Mouse (Mus musculus) ES-E14 (cell line): ENCODE results near the gene Fbh1. TPM values are rescaled to one million over a fixed set of nuclear protein-coding genes. Genes with fewer than 3 reads are reported as not detected.

Source experiments
- DNase-seq: peaks from one replicate; pipeline ENCODE4 v3.0.0-alpha.2; 2013; ENCODE audit warnings: low read depth, low spot score
- H3K27ac ChIP-seq: 2 replicates; pipeline ENCODE4 v1.5.1; 2012; ENCODE audit warnings: low read depth, mild to moderate bottlenecking, low read length, moderate library complexity, mixed read lengths; ENCODE audit not compliant: poor library complexity, insufficient read depth, severe bottlenecking
- H3K36me3 ChIP-seq: 2 replicates; pipeline ENCODE4 v1.6.1; 2012; ENCODE audit warnings: mild to moderate bottlenecking, low read length, moderate library complexity, mixed read lengths; ENCODE audit not compliant: control insufficient read depth, poor library complexity, insufficient read depth, severe bottlenecking
- H3K4me1 ChIP-seq, 2 experiments: fragments of 150-350 bp in 1 of 2; sonication (generic) in 1 of 2; 2 replicates each; pipeline ENCODE4 v1.6.1; 2012; ENCODE audit warnings: low read length in 2 of 2, mild to moderate bottlenecking in 1 of 2, mixed read lengths in 1 of 2; ENCODE audit not compliant: control insufficient read depth in 2 of 2, insufficient read depth in 2 of 2, poor library complexity in 1 of 2
- H3K4me3 ChIP-seq, 2 experiments: fragments of 150-350 bp in 1 of 2; sonication (generic) in 1 of 2; 2 replicates each; pipeline ENCODE4 v1.5.1; 2012; ENCODE audit warnings: low read length in 2 of 2, low read depth in 1 of 2, mild to moderate bottlenecking in 1 of 2, mixed read lengths in 1 of 2; ENCODE audit not compliant: insufficient read depth in 1 of 2, poor library complexity in 1 of 2, severe bottlenecking in 1 of 2
- H3K9ac ChIP-seq: 2 replicates; pipeline ENCODE4 v1.6.1; 2012; ENCODE audit warnings: low read depth, mild to moderate bottlenecking, low read length, mixed read lengths; ENCODE audit not compliant: poor library complexity, insufficient read depth, severe bottlenecking
- H3K9me3 ChIP-seq: fragments of 150-350 bp; sonication (generic); 2 replicates; pipeline ENCODE4 v1.6.1; 2012; ENCODE audit warnings: low read depth, mild to moderate bottlenecking, low read length; ENCODE audit not compliant: control insufficient read depth, insufficient read depth
- CHD2 ChIP-seq: IDR thresholded peaks from 2 replicates; pipeline ENCODE4 v1.6.1; 2014; ENCODE audit warnings: mild to moderate bottlenecking, low read depth, low read length, inconsistent platforms
- HCFC1 ChIP-seq: IDR thresholded peaks from 2 replicates; pipeline ENCODE4 v1.6.1; 2012; ENCODE audit warnings: low read length, inconsistent platforms, borderline replicate concordance; ENCODE audit not compliant: insufficient read depth
- MAFK ChIP-seq: IDR thresholded peaks from 2 replicates; pipeline ENCODE4 v1.6.1; 2014; ENCODE audit warnings: mild to moderate bottlenecking, low read depth, low read length, inconsistent platforms; ENCODE audit not compliant: insufficient read depth
- ZC3H11A ChIP-seq: IDR thresholded peaks from 2 replicates; pipeline ENCODE4 v1.6.1; 2012; ENCODE audit warnings: low read depth, mild to moderate bottlenecking, inconsistent platforms, low read length, borderline replicate concordance
- ZNF384 ChIP-seq: IDR thresholded peaks from 2 replicates; pipeline ENCODE4 v1.6.1; 2012; ENCODE audit warnings: low read depth, low read length, inconsistent platforms
- in situ Hi-C, 2 experiments: fragments of 600-800 bp; cut with MboI; formaldehyde crosslinking; loops; one replicate each; pipeline ENCODE4 v1.15.1; 2025; ENCODE audit warnings: low sequenced_read_pairs in 2 of 2, inconsistent platforms in 1 of 2; ENCODE audit not compliant: unreplicated experiment in 2 of 2
- total RNA-seq: library from RNA; depleted of rRNA; stranded (reverse); fragments of 300-350 nt; gene quantifications from 2 replicates; pipeline ENCODE4 v1.2.3, GENCODE M21; 2012

The Fbh1 gene
- total RNA-seq, 1 experiment, result 51.3 TPM

- Histone ChIP-seq H3K27ac (no peak overlapping the region), H3K4me3 (no peak overlapping the region), H3K4me1 (peaks cover 0 to 5% of the 10 kb centered on the region in 2 experiments; a peak in 1 of 4 replicates), H3K36me3 (peaks cover 13% of the 10 kb centered on the region), H3K9me3 (no peaks in the 10 kb centered on the region), H3K9ac (no peak overlapping the region)
- in situ Hi-C loops, result no loop called here
- no peak for DNase-seq
- TF ChIP-seq ZC3H11A (no peak), CHD2 (no peak), MAFK (no peak), HCFC1 (no peak), ZNF384 (no peak)
Measured at GRCm38 (mm10) chr2:11784159-11784558, 6.8 kb upstream of the Fbh1 start.

- H3K4me1 ChIP-seq, result peaks cover 0 to 5% of the 10 kb centered on the region in 2 experiments; a peak in 1 of 4 replicates
- peak overlapping the region; percentile 91 to 96 for H3K4me3 ChIP-seq
- peak; percentile 76 for DNase-seq
- TF ChIP-seq MAFK (no peak), CHD2 (no peak), HCFC1 (no peak), ZNF384 (no peak), ZC3H11A (no peak)
- no peaks in the 10 kb centered on the region for H3K9me3 ChIP-seq
- H3K27ac ChIP-seq, result peak overlapping the region; percentile 68
- H3K36me3 ChIP-seq, result peaks cover 6% of the 10 kb centered on the region; the same call in 1 of the 2 replicates
- in situ Hi-C loops, result no loop called here
- H3K9ac ChIP-seq, result peak overlapping the region; percentile 91
Measured at GRCm38 (mm10) chr2:11778087-11778823, 873 bp upstream of the Fbh1 start.

- peak overlapping the region; percentile 82; the same call in 1 of the 2 replicates for H3K9ac ChIP-seq
- H3K4me3 ChIP-seq, result peak overlapping the region; percentile 90 to 93; a peak in 3 of 4 replicates
- H3K36me3 ChIP-seq, result peaks cover 6% of the 10 kb centered on the region; the same call in 1 of the 2 replicates
- in situ Hi-C loops, result no loop called here
- no peaks in the 10 kb centered on the region for H3K9me3 ChIP-seq
- H3K4me1 ChIP-seq, result peaks cover 0 to 5% of the 10 kb centered on the region in 2 experiments; a peak in 1 of 4 replicates
- TF ChIP-seq ZNF384 (no peak), ZC3H11A (no peak), CHD2 (no peak), MAFK (no peak), HCFC1 (no peak)
- no peak overlapping the region for H3K27ac ChIP-seq
- DNase-seq, result no peak
Measured at GRCm38 (mm10) chr2:11776415-11776814, 967 bp downstream of the Fbh1 start.

GRCm38 (mm10) chr2:11775121-11775520 lies 2.3 kb downstream of the Fbh1 start:
- peaks cover 4% of the 10 kb centered on the region; the same call in 1 of the 2 replicates for H3K36me3 ChIP-seq
- no peak overlapping the region for H3K27ac ChIP-seq
- in situ Hi-C loops, result no loop called here
- no peak overlapping the region for H3K4me3 ChIP-seq
- TF ChIP-seq MAFK, result no peak
- TF ChIP-seq CHD2, result no peak
- no peak for TF ChIP-seq ZC3H11A
- TF ChIP-seq ZNF384, result no peak
- TF ChIP-seq HCFC1, result no peak
- H3K9me3 ChIP-seq, result no peaks in the 10 kb centered on the region
- H3K4me1 ChIP-seq, result peaks cover 0 to 5% of the 10 kb centered on the region in 2 experiments; a peak in 1 of 4 replicates
- no peak overlapping the region for H3K9ac ChIP-seq
- DNase-seq, result no peak
